16 mouse cellular contexts compared by ENCODE assay signal in the genomic region with DNA sequence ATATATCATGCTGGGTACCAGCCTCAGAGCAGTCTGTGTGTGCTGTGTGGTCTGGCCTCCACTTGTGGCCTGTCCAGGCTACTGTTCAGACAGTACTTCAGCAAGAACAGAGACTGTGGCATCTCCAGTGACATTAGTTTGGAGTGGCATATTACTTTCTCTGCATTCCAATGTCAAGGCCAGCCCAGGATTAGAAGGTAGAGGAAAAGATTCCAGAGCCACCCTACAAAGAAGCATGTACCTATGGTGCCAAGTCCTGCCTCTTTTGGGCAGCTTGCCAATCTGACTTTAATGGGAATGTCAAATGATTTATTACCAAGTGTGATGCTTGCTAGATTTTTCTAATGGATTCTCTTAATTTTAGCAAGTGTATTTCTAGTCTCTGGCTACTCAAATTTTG. TPM values are rescaled to one million over a fixed set of nuclear protein-coding genes. Genes with fewer than 3 reads are reported as not detected.
DNase-seq lines count a peak whose midpoint lies in the region; ATAC-seq and TF ChIP-seq lines count a peak whose summit lies in the region.
"Had no signal": no experiment of that assay in that cellular context is flagged by ENCODE, and none has a peak within 500 bp of the region (broad histone marks: within the 10 kb centered on the region; RNA-seq: fewer than 3 reads in every experiment).

No protein-coding gene starts in this region.

- peaks cover 2% of the 10 kb centered on the region; the same call in 1 of the 2 replicates for H3K9me3 ChIP-seq in heart, embryonic 16.5 days (replicated peaks; ENCODE audit: control insufficient read depth, low read length)
- no peaks in the 10 kb centered on the region for H3K9me3 ChIP-seq in midbrain, postnatal 0 days (ENCODE audit: low read length)
- H3K9me3 ChIP-seq in midbrain, embryonic 16.5 days (replicated peaks; ENCODE audit: control insufficient read depth, low read length, poor library complexity, severe bottlenecking), result no peaks in the 10 kb centered on the region
- H3K9me3 ChIP-seq: embryonic facial prominence, embryonic 12.5 days; midbrain, embryonic 13.5 days had no signal

- no peak overlapping the region for H3K4me3 ChIP-seq in heart, embryonic 16.5 days (ENCODE audit: low read length)
- H3K4me3 ChIP-seq in midbrain, postnatal 0 days (ENCODE audit: low read depth, low read length), result no peak overlapping the region
- no peak overlapping the region for H3K4me3 ChIP-seq in midbrain, embryonic 16.5 days (ENCODE audit: low read depth, low read length)
- H3K4me3 ChIP-seq: embryonic facial prominence, embryonic 12.5 days; heart, adult 2 months; midbrain, embryonic 13.5 days had no signal

- ATAC-seq in heart, embryonic 16.5 days (replicated peaks; ENCODE audit: extremely low read depth, insufficient read depth, low FRiP score), result peak; percentile 58
- ATAC-seq in midbrain, postnatal 0 days (ENCODE audit: low FRiP score), result no peak
- no peak for ATAC-seq in midbrain, embryonic 16.5 days
- ATAC-seq: liver, postnatal 0 days; midbrain, embryonic 13.5 days had no signal

- peaks cover 3% of the 10 kb centered on the region; the same call in 1 of the 2 replicates for H3K4me1 ChIP-seq in heart, embryonic 16.5 days (ENCODE audit: control insufficient read depth, insufficient read depth, low read length)
- H3K4me1 ChIP-seq in midbrain, postnatal 0 days (ENCODE audit: insufficient read depth, low read length), result no peaks in the 10 kb centered on the region
- H3K4me1 ChIP-seq in midbrain, embryonic 16.5 days (ENCODE audit: control insufficient read depth, insufficient read depth, low read length), result no peaks in the 10 kb centered on the region
- H3K4me1 ChIP-seq: embryonic facial prominence, embryonic 12.5 days; midbrain, embryonic 13.5 days had no signal

- H3K27ac ChIP-seq in heart, embryonic 16.5 days (ENCODE audit: low read length), result no peak overlapping the region
- H3K27ac ChIP-seq in midbrain, postnatal 0 days (ENCODE audit: low read depth, low read length), result no peak overlapping the region
- H3K27ac ChIP-seq in midbrain, embryonic 16.5 days (ENCODE audit: low read length), result no peak overlapping the region
- H3K27ac ChIP-seq: embryonic facial prominence, embryonic 12.5 days; heart, adult 2 months; midbrain, embryonic 13.5 days had no signal

- no peak overlapping the region for H3K9ac ChIP-seq in heart, embryonic 16.5 days (ENCODE audit: low read length)
- H3K9ac ChIP-seq in midbrain, postnatal 0 days (replicated peaks; ENCODE audit: low read length, poor library complexity, severe bottlenecking), result no peak overlapping the region
- H3K9ac ChIP-seq in midbrain, embryonic 16.5 days (ENCODE audit: low read depth, low read length), result no peak overlapping the region
- H3K9ac ChIP-seq: embryonic facial prominence, embryonic 12.5 days; liver, postnatal 0 days; midbrain, embryonic 13.5 days had no signal

- DNase-seq in heart, adult 9 months (ENCODE audit: low spot score in 2 of 2), result no peak
- peak; percentile 33 for DNase-seq in midbrain, postnatal 0 days (ENCODE audit: low spot score)
- peak; percentile 31 to 60 for DNase-seq in adrenal gland, postnatal 36 days
- peak; percentile 66 to 78 for DNase-seq in kidney, postnatal 25 days
- no peak for DNase-seq in embryo, embryonic 11 days
- DNase-seq in right cerebral cortex, postnatal 4 days, result no peak
- DNase-seq: cerebellum, adult 2 months; heart, adult 2 months; liver, postnatal 0 days had no signal

- no peak overlapping the region for H3K4me2 ChIP-seq in heart, embryonic 16.5 days (ENCODE audit: low read depth, low read length)
- H3K4me2 ChIP-seq in midbrain, postnatal 0 days (ENCODE audit: low read depth, low read length, poor library complexity, severe bottlenecking), result no peak overlapping the region
- no peak overlapping the region for H3K4me2 ChIP-seq in midbrain, embryonic 16.5 days (ENCODE audit: low read length)
- H3K4me2 ChIP-seq: embryonic facial prominence, embryonic 12.5 days; midbrain, embryonic 13.5 days had no signal

- no peaks in the 10 kb centered on the region for H3K36me3 ChIP-seq in heart, embryonic 16.5 days (ENCODE audit: control insufficient read depth, insufficient read depth)
- no peaks in the 10 kb centered on the region for H3K36me3 ChIP-seq in midbrain, postnatal 0 days (ENCODE audit: insufficient read depth, low read length)
- no peaks in the 10 kb centered on the region for H3K36me3 ChIP-seq in midbrain, embryonic 16.5 days (ENCODE audit: control insufficient read depth, insufficient read depth, low read length)
- H3K36me3 ChIP-seq: embryonic facial prominence, embryonic 12.5 days; midbrain, embryonic 13.5 days had no signal

- TF ChIP-seq CTCF in midbrain, postnatal 0 days (IDR thresholded peaks at IDR 0.05), result no peak

- H3K27me3 ChIP-seq in heart, embryonic 16.5 days (ENCODE audit: control insufficient read depth, insufficient read depth, low read length), result no peaks in the 10 kb centered on the region
- no peaks in the 10 kb centered on the region for H3K27me3 ChIP-seq in midbrain, postnatal 0 days (ENCODE audit: insufficient read depth, low read length)
- no peaks in the 10 kb centered on the region for H3K27me3 ChIP-seq in midbrain, embryonic 16.5 days (ENCODE audit: control insufficient read depth, insufficient read depth, low read depth, low read length)
- H3K27me3 ChIP-seq: embryonic facial prominence, embryonic 12.5 days; midbrain, embryonic 13.5 days had no signal

RNA-seq across cellular contexts. Expression of a gene that starts 54.6 kb away (rescaled TPM):
- polyA plus RNA-seq in heart, embryonic 16.5 days (2015; fragmentation: Nextera tagmentation; extraction: Ambion mirVana), result not detected in 2 replicates
- 0.66 TPM in 1 of 2 replicates, not detected in the other for total RNA-seq in midbrain, postnatal 0 days (2014; rRNA removed)
- polyA plus RNA-seq in midbrain, postnatal 0 days (2015; fragmentation: Nextera tagmentation; extraction: Ambion mirVana), result 0.63 TPM in 1 of 2 replicates, not detected in the other
- polyA plus RNA-seq in midbrain, embryonic 16.5 days (2015; fragmentation: Nextera tagmentation; extraction: Ambion mirVana), result 0.23 and 0.61 TPM in 2 replicates
- total RNA-seq in adrenal gland, postnatal 36 days (2021), result not detected
- total RNA-seq: heart, adult 2 months; left cerebral cortex, postnatal 25 days; neutrophil, adult 5-6 weeks had no signal
- polyA plus RNA-seq: heart, adult 2 months; large intestine, adult 2 months; midbrain, embryonic 13.5 days had no signal

Comparison
In these comparisons a context has a peak if more than half of its experiments do, and no peak if none do; other contexts are left out.
1. DNase-seq: peak in midbrain, postnatal 0 days (single experiment), adrenal gland, postnatal 36 days (2 of 2) and kidney, postnatal 25 days (2 of 2); none in heart, adult 9 months (0 of 2), embryo, embryonic 11 days (single experiment) and right cerebral cortex, postnatal 4 days (single experiment).